Mouse (Mus musculus) midbrain, embryonic 14.5 days (tissue): ENCODE results near the gene Bpifb2. TPM values are rescaled to one million over a fixed set of nuclear protein-coding genes. Genes with fewer than 3 reads are reported as not detected.

ENCODE experiments used
- ATAC-seq: fragments of 200-750 bp; cut with Nextera tagmentation; 2 replicates; pipeline ENCODE4 v1.8.0; 2017; ENCODE audit warnings: moderate number of reproducible peaks, moderate library complexity; ENCODE audit not compliant: low FRiP score, low TSS enrichment
- DNase-seq: peaks from one replicate; pipeline ENCODE4 v3.0.0-alpha.2; 2015
- H3K27ac ChIP-seq: fragments of 300-500 bp; sonication (generic); replicated peaks from 2 replicates; pipeline ENCODE4 v1.5.1; 2014; ENCODE audit warnings: mild to moderate bottlenecking, low read depth, low read length, moderate library complexity
- H3K27me3 ChIP-seq: fragments of 300-500 bp; sonication (generic); 2 replicates; pipeline ENCODE4 v1.6.1; 2014; ENCODE audit warnings: low read length, control low read depth, mixed read lengths; ENCODE audit not compliant: control insufficient read depth, insufficient read depth
- H3K36me3 ChIP-seq: fragments of 300-500 bp; sonication (generic); 2 replicates; pipeline ENCODE4 v1.6.1; 2014; ENCODE audit warnings: low read length, control low read depth; ENCODE audit not compliant: control insufficient read depth, insufficient read depth
- H3K4me1 ChIP-seq: fragments of 300-500 bp; sonication (generic); 2 replicates; pipeline ENCODE4 v1.6.1; 2014; ENCODE audit warnings: mild to moderate bottlenecking, antibody characterized with exemption, low read length, control low read depth; ENCODE audit not compliant: control insufficient read depth, insufficient read depth
- H3K4me2 ChIP-seq: fragments of 300-500 bp; sonication (generic); 2 replicates; pipeline ENCODE4 v1.6.1; 2014; ENCODE audit warnings: mild to moderate bottlenecking, low read length, moderate library complexity
- H3K4me3 ChIP-seq: fragments of 300-500 bp; sonication (generic); replicated peaks from 2 replicates; pipeline ENCODE4 v1.5.1; 2014; ENCODE audit warnings: low read depth, low read length
- H3K9ac ChIP-seq: fragments of 300-500 bp; sonication (generic); replicated peaks from 2 replicates; pipeline ENCODE4 v1.6.1; 2014; ENCODE audit warnings: mild to moderate bottlenecking, low read length, moderate library complexity
- H3K9me3 ChIP-seq: fragments of 300-500 bp; sonication (generic); 2 replicates; pipeline ENCODE4 v1.6.1; 2016; ENCODE audit warnings: low read length, control low read depth, mixed read lengths; ENCODE audit not compliant: control insufficient read depth
- WGBS: fragments of 180-500 bp; shearing (Covaris S2); extraction: QIAGEN DNeasy Blood & Tissue Kit; methylation state at CpG from one replicate; pipeline ENCODE4 v1.1.7; 2014; 5-methylcytosine and 5-hydroxymethylcytosine counted together
- polyA plus RNA-seq: library from polyadenylated mRNA; unstranded; fragments of >200 nt; fragmentation: Nextera tagmentation; extraction: Ambion mirVana; gene quantifications from 2 replicates; pipeline ENCODE4 v1.2.1, GENCODE M21; 2014

The Bpifb2 gene
- polyA plus RNA-seq, 1 experiment from 2014 or later = not detected

DNA sequence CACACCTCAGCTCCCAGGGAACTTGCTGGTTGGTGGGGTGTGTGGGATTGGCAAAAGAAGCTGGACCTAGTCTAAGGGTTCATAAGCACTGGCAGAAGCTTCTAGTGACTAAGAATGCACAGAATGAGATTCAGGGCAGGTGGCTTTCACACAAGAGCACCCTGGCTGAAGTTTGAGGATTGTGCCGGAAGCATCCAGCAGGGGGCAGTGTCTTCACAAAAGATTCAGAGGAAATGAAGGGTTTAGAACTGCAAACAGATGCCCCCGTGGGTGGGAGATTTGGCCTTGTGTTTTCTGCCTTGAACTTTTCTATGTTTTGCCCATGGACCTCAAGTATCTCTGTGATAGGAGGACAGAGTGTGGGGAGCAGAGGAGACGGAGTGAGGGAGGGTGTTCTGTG lies 68.7 kb downstream of the Bpifb2 start:
- Histone ChIP-seq H3K4me1 (no peaks in the 10 kb centered on the region), H3K36me3 (no peaks in the 10 kb centered on the region), H3K4me3 (no peak overlapping the region), H3K27ac (no peak overlapping the region), H3K9ac (no peak overlapping the region), H3K4me2 (no peak overlapping the region), H3K27me3 (no peaks in the 10 kb centered on the region), H3K9me3 (no peaks in the 10 kb centered on the region)
- ATAC-seq (no peak), DNase-seq (peak; percentile 69)
- 44% methylated on average over 3 of the region's 3 CpGs for WGBS

DNA sequence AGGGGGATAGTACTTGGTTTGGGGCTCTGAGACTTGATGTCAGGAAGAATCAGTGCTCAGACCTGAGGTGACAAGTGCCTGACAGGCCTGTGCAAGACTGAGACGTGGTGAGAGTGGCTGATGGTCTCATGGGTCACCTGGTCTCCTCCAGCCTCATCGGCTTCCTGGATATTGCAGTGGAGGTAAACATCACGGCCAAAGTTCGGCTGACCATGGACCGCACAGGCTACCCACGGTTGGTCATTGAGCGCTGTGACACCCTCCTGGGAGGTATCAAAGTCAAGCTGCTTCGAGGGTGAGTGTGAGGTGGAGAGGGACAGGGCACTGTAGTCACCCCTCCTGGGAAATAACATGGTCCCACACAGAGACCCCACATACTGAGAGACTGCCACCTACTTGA lies 69.7 kb downstream of the Bpifb2 start:
- Histone ChIP-seq H3K9me3 (no peaks in the 10 kb centered on the region), H3K4me1 (no peaks in the 10 kb centered on the region), H3K4me3 (no peak overlapping the region), H3K27ac (no peak overlapping the region), H3K27me3 (no peaks in the 10 kb centered on the region), H3K9ac (no peak overlapping the region), H3K36me3 (no peaks in the 10 kb centered on the region), H3K4me2 (no peak overlapping the region)
- no peak for DNase-seq
- ATAC-seq = no peak
- 91% methylated on average over 8 of the region's 8 CpGs for WGBS

Other genes with a start within 250 kb of the Bpifb2 start
- gene Commd7, start 242.3 kb upstream of the Bpifb2 start, polyA plus RNA-seq = 76.0 and 92.8 TPM in 2 replicates
- gene Dnmt3b, start 225.6 kb upstream of the Bpifb2 start, polyA plus RNA-seq = 3.1 and 3.2 TPM in 2 replicates
- gene Dnmt3c, start 178.4 kb upstream of the Bpifb2 start, polyA plus RNA-seq = 0.17 TPM in 1 of 2 replicates, not detected in the other
- 369 and 443 TPM in 2 replicates for gene Mapre1, start 133.8 kb upstream of the Bpifb2 start, polyA plus RNA-seq
- not detected in 2 replicates for gene Efcab8, start 95.1 kb upstream of the Bpifb2 start, polyA plus RNA-seq
- gene Sun5, start 4.0 kb upstream of the Bpifb2 start, polyA plus RNA-seq = not detected in 2 replicates
- gene Bpifb6, start 25.3 kb downstream of the Bpifb2 start, polyA plus RNA-seq = 0.12 TPM in 1 of 2 replicates, not detected in the other
- not detected in 2 replicates for gene Bpifb3, start 43.2 kb downstream of the Bpifb2 start, polyA plus RNA-seq
- not detected in 2 replicates for gene Bpifb4, start 63.2 kb downstream of the Bpifb2 start, polyA plus RNA-seq
- gene Bpifa6, start 99.9 kb downstream of the Bpifb2 start, polyA plus RNA-seq = not detected in 2 replicates
- not detected in 2 replicates for gene Bpifa2, start 133.2 kb downstream of the Bpifb2 start, polyA plus RNA-seq